Mouse (Mus musculus) brain, adult 10 weeks (tissue): ENCODE results near the gene Trim67. TPM values are rescaled to one million over a fixed set of nuclear protein-coding genes. Genes with fewer than 3 reads are reported as not detected.

Experiments used
- polyA plus RNA-seq: library from polyadenylated mRNA; stranded (reverse); fragments of 350-450 nt; fragmentation: Illumina TruSeq; extraction: RNeasy Lipid Tissue Mini Kit (QIAGEN cat#74804); gene quantifications from one replicate; pipeline ENCODE4 v1.2.3, GENCODE M21; 2015; ENCODE audit warnings: low read depth, low replicate concordance

The Trim67 gene
- polyA plus RNA-seq, result 1.5 TPM

GRCm38 (mm10) chr8:124792708-124793107 lies at the start of gene Trim67:
Gene Trim67, plus strand, starts transcription at chr8:124793092.

GRCm38 (mm10) chr8:124751709-124752173 lies 41.2 kb upstream of the Trim67 start, which contains the start of gene Fam89a:
Gene Fam89a, minus strand, starts transcription at chr8:124751832.

GRCm38 (mm10) chr8:124862321-124863162 lies 69.7 kb downstream of the Trim67 start, which contains the start of the genes Gnpat and 2810004N23Rik:
Gene Gnpat, plus strand, starts transcription at chr8:124863033.
Gene 2810004N23Rik, minus strand, starts transcription at chr8:124863120.

Other genes with a start within 250 kb of the Trim67 start
- 45.6 TPM for gene Agt, start 223.4 kb upstream of the Trim67 start, polyA plus RNA-seq
- not detected for gene Capn9, start 217.0 kb upstream of the Trim67 start, polyA plus RNA-seq
- 45.6 TPM for gene 2310022B05Rik, start 129.7 kb upstream of the Trim67 start, polyA plus RNA-seq
- gene Ttc13, start 71.1 kb upstream of the Trim67 start, polyA plus RNA-seq, result 29.6 TPM
- gene Arv1, start 71.0 kb upstream of the Trim67 start, polyA plus RNA-seq, result 11.7 TPM
- gene Fam89a, start 41.3 kb upstream of the Trim67 start, polyA plus RNA-seq, result 1.4 TPM
- 53.1 TPM for gene Gnpat, start 69.9 kb downstream of the Trim67 start, polyA plus RNA-seq
- 19.7 TPM for gene 2810004N23Rik, start 70.0 kb downstream of the Trim67 start, polyA plus RNA-seq
- 14.2 TPM for gene Exoc8, start 104.6 kb downstream of the Trim67 start, polyA plus RNA-seq
- gene Sprtn, start 104.8 kb downstream of the Trim67 start, polyA plus RNA-seq, result 10.3 TPM
- gene Egln1, start 156.2 kb downstream of the Trim67 start, polyA plus RNA-seq, result 50.6 TPM
- gene Tsnax, start 219.9 kb downstream of the Trim67 start, polyA plus RNA-seq, result 185 TPM